Mouse (Mus musculus) heart, postnatal 10 days (tissue): ENCODE data around the gene Pygm. TPM values are rescaled to one million over a fixed set of nuclear protein-coding genes. Genes with fewer than 3 reads are reported as not detected.

Source experiments
- DNase-seq, 2 experiments: peaks; one replicate each; pipeline ENCODE4 v3.0.0; 2021
- intact Hi-C: fragments of 180-260 bp; cut with DNase I; formaldehyde crosslinking; loops from one replicate; pipeline ENCODE4 v1.15.1; 2025
- total RNA-seq, 2 experiments: library from RNA; stranded (reverse); gene quantifications; 2 replicates each; pipeline ENCODE4 v1.2.3; 2021

The Pygm gene
- total RNA-seq, 2 experiments from 2014 or later: 622 to 693 TPM

DNA sequence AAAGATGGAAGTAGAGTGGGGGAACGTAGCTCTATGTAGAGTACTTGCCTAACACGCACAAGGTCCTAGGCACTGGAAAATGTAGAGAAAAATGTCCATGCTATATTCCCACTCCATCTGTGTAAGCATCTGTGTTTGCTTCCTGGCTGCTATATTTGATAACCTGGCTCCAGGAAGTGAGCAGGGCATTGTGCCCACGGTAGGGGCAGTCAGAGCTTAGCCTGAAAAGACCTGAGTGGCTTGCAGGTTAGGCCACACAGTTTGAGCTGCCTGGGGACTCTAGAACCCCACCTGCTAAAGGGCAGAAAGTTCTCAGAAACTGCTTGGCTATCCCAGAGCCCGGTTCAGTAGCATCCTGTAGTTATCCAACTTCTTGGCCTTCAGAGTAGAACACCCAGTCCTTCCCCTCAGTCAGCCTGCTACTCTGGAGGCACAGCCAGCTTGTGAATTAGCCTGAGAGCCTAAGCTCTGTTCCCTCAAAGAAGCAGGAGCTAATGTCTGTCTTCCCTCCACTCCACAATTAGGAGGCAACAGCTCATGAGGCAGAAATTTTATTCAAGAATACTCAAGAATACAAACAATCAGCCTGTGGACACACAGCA lies 1.8 kb upstream of the Pygm start:
- no peak for DNase-seq
- intact Hi-C loops: no loop called here

DNA sequence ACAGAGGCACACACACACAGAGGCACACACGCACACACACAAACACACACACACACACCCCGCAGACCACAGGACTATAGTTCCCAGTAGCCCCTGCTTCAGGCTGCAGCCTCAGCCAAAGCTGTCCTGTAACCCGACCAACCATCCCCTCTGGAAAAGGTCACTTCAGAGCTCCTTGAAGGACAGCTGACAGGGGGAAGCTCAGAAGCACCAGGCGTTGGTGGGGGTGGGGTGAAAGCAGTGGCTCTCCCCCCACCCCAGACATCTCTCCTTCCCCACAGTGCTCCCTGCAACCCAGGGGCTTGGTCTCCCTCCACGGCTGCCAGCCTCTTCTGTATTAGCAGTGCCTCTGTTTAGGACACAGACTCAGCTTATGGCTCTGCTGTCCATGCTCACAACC lies 729 bp upstream of the Pygm start:
- intact Hi-C loops: no loop called here
- DNase-seq: peak in 1 of 2 experiments; percentile 34

DNA sequence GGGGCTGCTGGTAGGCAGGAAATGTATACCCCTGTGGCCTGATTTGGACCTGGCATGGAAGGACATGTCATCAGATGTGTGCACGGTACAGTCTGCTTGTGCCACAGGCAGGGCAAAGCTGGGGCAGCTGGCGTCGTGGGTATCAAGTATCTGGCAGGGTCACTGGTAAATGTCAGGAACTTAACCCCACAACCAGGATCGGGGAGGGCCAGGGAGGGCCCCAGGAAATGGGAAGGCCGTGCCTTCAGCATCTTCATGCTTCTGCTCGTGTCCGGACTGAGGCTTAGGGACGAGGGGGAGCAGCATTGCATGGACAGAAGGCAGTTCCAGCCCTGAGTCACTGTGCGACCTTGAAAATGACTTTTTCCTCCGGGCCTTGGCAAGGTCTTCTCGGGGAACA lies 755 bp downstream of the Pygm start:
- DNase-seq: peak; percentile 59 to 61
- intact Hi-C loops: no loop called here

DNA sequence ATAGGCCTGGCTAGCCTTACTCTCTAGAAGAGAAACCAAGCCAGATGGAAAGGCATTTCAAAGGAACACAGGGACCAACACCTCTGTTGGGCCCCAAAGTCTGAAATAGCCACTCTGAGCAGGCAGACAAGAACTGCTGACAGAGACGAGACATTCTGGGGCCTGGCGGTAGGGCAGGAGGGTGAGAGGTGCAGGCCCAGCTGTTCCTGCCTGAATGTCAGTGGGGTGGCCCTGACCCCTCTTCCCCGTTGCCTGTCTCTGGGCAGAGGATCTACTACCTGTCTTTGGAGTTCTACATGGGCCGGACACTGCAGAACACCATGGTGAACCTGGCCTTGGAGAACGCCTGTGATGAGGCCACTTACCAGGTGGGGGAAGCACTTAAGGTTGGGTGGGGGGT lies 1.2 kb downstream of the Pygm start:
- DNase-seq: no peak
- intact Hi-C loops: no loop called here

DNA sequence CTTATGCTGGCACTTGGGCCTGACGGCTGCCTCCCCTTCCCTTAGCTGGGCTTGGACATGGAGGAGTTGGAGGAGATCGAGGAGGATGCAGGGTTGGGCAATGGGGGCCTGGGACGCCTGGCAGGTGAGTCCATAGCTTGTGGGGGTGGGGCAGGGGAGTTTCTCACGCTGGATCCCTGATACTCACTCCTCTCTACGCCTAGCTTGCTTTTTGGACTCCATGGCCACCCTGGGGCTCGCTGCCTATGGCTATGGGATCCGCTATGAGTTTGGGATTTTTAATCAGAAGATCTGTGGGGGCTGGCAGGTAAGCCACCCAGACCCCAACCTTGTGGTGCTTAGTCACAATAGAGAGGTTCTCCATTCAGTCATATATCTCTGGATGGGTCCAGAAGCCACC lies 1.6 kb downstream of the Pygm start:
- no peak for DNase-seq
- intact Hi-C loops: no loop called here

DNA sequence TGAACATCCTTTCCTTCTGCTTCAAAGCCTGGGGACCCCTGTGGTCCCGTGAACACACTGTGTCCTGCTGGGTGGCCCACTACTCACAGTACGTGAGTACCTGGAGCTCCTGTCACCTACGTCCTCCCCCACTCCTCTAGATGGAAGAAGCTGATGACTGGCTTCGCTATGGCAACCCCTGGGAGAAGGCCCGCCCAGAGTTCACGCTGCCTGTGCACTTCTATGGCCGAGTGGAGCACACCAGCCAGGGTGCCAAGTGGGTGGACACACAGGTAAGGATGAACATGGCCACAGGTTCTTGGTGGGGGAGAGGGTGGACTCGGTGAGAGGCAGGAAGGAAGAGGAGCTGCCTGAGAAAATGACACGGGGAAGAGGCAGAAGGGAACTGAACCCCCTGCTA lies 2.0 kb downstream of the Pygm start:
- intact Hi-C loops: no loop called here
- DNase-seq: no peak

DNA sequence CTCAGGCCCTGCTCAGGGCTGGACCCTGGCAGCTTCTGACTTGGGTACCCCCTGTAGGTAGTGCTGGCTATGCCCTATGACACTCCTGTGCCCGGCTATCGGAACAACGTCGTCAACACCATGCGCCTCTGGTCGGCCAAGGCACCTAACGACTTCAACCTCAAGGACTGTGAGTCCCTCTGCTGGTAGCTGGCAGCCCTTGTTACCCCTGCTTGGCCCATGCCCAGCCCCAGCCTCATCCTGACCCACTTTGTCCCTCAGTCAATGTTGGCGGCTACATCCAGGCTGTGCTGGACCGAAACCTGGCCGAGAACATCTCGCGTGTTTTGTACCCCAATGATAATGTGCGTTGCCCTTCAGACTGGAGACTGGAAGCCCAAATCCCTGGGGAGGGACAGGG lies 3.8 kb downstream of the Pygm start:
- peak; percentile 66 to 73 for DNase-seq
- intact Hi-C loops: no loop called here

DNA sequence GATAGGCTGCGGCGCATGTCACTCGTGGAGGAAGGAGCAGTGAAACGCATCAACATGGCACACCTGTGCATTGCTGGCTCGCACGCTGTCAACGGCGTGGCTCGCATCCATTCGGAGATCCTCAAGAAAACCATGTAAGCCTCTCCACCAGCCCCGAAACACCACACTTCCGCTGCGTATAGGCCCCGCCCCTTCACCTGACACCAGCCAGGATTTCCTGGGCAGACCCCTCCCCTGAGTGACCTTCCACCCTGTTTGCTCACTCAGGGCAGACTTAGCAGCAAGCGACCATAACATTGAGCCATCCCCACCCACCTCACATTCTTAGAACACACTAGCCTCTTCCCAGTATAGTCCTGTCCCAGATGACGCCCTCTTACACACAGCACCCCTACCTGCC lies 5.6 kb downstream of the Pygm start:
- intact Hi-C loops: no loop called here
- no peak for DNase-seq

DNA sequence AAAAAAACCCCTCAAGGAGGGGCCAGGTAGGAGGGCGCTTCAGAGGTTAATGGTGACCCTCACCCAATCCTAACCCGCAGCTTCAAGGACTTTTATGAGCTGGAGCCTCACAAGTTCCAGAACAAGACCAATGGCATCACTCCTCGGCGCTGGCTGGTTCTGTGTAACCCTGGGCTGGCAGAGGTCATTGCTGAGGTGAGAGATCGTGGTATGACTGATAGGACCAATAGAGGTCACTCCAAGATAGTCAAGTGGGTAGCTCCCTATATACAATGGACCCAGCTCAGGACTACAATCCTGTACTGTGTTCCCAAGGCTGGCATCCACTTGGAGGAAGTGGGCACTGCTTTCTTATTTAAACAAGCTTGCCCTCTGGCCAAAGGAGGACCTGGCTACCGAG lies 6.1 kb downstream of the Pygm start:
- DNase-seq: no peak
- intact Hi-C loops: no loop called here

DNA sequence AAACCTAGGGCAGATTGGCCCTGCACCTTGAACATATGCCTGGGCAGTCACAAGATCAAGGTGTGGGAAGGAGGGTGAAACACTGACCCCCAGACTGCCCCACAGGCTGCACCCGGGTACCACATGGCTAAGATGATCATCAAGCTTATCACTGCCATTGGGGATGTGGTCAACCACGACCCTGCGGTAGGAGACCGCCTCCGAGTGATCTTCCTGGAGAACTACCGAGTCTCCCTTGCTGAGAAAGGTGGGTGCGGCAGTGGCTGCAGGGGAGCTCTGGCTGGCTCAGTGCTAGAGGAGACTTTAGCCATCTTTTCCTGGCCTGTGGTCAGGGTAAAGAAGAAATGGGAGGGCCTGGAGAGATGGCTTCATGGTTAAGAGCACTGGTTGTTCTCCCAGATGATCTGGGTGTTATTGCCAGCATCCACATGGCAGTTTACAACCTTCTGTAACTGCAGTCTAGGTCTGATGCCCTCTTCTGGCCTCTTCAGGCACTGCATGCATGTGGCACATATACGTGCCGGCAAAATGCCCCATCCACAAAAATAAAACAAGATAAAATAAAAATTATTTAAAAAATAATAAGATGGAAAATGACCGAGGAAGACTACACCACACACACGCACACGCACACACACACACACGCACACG lies 8.7 kb downstream of the Pygm start:
- DNase-seq: no peak
- intact Hi-C loops: no loop called here

DNA sequence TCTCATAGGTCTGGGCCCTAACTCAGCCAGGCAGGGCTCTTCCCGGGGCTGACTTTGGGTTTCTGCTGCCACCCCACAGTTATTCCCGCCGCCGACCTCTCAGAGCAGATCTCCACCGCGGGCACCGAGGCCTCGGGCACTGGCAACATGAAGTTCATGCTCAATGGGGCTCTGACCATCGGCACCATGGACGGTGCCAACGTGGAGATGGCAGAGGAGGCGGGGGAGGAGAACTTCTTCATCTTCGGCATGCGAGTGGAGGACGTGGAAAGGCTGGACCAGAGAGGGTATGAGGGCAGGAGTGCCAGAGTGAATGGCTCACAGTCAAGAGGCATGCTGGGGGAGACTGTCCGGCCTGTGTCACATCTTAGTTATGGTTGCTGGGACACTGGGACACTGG lies 9.4 kb downstream of the Pygm start:
- intact Hi-C loops: no loop called here
- DNase-seq: no peak

DNA sequence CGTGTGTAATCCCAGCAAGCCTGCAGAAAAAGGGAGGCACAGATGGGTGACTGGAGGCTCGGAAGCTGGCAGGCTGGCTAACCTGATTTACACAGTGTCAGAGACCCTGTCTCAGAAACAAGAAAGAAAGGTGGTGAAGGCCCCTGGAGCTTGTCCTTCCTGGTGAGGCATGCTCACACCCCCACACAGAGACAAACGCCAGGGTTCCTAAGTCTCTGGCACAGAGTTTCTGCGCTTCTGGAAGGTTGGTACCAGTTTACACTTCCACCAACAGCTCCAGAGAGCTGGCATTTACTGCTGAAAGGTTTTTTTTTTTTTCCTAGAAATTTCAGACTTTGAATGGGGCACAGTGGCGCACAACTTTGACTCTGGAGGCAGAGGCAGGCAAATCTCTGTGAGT lies 12.0 kb downstream of the Pygm start:
- no peak for DNase-seq
- intact Hi-C loops: no loop called here

DNA sequence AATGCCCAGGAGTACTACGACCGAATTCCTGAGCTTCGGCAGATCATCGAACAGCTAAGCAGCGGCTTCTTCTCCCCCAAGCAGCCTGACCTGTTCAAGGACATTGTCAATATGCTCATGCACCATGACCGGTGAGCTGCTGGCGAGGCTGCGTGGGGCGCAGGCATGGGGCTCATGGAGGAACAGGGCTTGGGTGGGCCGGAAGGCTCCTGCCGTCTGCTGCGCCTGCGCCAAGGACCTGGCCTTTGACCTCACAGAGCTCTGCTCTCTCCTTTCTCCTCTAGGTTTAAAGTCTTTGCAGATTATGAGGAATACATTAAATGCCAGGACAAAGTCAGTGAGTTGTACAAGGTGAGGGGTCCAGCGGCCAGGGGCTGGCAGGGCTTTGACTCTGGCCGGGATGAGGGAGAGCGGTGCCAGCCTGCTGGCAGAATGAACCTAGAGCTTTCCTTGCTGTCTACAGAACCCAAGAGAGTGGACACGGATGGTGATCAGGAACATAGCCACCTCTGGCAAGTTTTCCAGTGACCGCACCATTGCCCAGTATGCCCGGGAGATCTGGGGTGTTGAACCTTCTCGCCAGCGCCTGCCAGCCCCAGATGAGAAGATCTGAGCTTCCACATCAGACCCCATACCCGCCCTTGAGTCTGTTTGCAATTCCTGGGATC lies 13.5 kb downstream of the Pygm start:
- intact Hi-C loops: loop anchor here (2.0 kb wide), 1 partner anchor 33 kb away; no protein-coding TSS in a partner anchor
- no peak for DNase-seq

DNA sequence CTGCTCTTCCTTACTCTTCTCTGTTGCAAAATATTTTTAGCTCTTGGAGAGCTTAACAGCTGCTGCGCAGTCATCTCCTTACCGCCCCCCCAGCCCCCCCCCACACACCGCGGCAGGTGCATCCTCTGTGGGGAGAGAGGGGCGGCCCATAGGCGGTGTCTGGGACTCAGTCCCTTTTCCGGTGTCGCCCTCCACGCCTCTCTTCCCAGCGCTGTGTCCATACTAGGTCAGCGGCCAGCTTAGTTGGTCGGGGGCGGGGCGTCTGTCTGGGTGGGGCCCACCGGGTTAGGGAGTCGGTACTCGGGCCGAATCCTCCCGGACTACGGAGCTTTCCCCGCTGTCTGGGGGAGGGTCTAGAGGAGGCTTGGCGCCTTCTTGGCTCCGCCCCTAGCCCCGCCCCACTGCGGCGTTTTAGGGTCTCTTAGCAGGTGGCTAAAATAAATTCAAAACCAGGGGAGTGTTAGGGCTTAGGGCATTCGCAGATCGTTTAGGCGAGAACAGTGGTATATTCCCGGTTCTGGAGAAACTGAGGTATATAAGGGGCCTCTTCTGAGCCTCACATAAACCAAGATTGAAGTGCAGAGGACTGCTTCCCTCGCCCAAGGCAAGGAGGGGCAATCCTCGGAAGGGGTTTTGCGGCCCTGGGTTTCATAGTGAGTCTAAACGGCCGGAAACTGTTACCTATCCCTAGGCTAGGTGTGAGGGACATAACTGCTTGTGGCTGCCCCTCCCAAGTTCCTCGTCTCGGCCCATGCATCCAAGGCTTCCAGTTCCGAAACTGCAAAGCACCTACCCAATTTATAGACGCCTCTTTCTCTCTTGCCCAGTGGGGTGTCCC lies 14.5 kb downstream of the Pygm start:
- intact Hi-C loops: loop anchor here (2.0 kb wide), 1 partner anchor 34 kb away; no protein-coding TSS in a partner anchor

DNA sequence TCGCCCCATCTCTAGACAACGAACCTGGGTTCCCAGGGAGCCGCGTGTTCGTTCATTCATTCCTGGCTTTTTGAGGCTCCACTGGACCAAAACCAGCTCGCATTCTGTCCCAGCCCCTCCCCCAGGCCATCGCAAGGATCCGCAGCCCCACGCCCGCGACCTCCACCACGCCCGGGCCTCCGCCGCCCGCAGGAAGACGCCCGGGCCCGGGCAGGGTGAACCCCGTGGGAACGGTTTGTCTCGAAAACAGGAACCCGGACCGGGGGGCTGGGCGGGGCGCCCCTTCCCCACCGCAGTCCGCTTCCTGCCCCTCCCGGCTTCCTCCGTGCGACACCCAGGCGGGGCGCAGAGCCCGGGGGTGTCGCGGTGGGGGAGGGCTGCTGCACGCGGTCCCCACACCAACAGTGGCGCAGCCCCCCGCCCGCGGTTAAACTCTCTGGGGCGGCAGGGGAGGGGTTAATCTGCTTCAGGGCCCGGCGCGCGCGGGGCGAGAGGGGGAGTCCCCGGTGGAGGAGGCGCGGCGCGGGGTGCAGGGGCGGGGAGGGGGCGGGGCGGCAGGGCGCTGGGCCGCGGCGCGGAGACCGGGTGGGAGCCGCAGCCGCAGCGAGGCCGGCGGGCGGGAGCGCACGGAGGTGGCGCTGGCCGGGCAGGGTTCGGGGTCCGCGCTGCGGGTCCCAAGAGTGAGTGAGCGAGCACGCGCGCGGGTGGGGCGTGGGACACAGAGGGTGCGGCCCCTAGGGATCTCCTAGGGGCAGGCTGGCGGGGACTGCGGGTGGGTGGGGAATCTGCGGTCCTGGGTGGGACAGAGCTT lies 15.3 kb downstream of the Pygm start, which contains the start of gene Rasgrp2:
TSS of gene Rasgrp2 (plus strand) at position 56 of the 811 bp plus-strand sequence.
- peak; percentile 74 to 80 for DNase-seq
- intact Hi-C loops: loop anchor here (2.0 kb wide), 1 partner anchor 35 kb away; no protein-coding TSS in a partner anchor

More for the DNA sequence above, 14.5 kb downstream of the Pygm start:
- peak; percentile 81 to 86 for DNase-seq

DNA sequence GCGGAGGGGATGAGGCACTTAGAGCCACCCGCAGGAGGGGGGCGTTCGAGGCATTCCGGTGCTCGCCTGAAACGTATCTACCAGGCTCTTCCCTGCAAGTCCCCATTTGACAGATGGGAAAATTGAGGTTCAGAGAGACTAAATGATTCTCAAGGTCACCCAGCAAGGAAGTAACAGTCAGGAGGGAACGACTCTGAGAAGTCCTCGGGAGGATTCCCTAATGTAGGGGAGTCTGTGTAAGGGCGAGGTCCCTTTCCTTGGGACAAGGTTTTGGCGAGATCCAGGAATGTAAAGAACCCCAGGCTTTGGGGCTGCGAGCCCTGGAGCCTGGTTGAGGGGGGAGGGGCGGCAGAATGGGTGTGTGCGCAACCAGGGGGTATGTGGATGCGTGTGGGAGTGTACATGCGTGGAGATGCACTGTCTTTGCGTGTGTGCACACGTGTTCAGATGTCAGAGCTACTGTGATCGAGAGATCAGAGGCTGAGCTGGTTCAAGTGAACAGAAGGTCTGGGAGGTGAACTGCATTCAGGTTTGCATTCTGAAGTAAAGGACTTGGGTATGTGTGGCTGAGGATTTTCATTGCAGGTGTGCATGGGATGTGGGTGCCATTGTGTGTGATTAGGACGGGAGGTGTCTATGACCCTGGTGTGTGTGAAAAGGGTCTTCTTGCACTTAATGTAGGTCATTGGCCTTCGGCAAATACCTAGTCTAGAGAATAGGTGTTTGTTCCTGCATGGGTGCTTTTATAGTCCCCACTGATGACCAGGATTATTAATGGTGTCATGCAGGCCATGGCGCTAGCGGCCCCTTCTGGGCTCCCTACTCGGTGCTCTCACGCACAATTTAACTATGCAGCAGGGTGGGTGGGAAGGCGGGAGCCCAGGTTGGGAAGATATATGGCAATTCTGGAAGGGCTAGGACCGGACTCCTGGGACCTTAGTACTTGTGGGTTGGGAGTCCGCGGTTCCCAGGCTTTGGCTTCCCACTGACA lies 16.2 kb downstream of the Pygm start:
- intact Hi-C loops: loop anchor here (1.0 kb wide), 1 partner anchor 52 kb away; no protein-coding TSS in a partner anchor

DNA sequence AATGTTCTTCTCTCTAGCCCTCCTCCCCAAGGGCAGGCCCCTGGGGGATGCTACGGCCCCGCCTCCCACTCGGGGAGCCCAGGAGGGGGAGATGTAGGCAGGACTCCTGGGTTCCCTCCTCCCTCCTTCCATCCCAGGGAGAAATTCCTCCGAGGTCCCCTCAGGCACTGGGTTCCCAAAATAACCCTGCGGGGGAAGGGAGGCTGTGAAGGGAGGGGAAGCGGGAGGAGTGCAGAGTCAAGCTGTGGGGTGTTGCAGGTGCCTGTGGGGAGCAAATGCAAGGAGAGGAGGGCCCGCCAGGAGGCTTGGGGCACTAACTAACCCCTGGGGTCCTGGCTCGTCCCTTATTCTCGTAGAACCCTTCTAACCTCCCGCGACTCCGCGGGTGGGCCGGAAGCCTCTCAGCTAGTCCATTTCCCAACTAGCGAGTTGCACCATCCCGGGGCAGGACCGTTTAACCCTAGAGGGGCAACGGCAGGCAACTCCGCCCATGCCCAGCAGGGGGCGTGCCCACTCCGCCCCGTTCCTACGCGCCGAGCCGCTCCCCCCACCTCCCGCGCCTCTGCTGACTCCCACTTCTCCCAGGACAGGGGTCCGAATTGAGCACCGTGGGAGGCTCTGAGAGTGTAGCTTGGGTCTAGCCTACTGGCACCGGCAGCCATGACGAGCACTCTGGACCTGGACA lies 17.1 kb downstream of the Pygm start:
- intact Hi-C loops: loop anchor here (1.0 kb wide), 1 partner anchor 51 kb away; no protein-coding TSS in a partner anchor
- peak; percentile 85 to 90 for DNase-seq

More for the DNA sequence above, 16.2 kb downstream of the Pygm start:
- peak in 1 of 2 experiments; percentile 51 for DNase-seq

DNA sequence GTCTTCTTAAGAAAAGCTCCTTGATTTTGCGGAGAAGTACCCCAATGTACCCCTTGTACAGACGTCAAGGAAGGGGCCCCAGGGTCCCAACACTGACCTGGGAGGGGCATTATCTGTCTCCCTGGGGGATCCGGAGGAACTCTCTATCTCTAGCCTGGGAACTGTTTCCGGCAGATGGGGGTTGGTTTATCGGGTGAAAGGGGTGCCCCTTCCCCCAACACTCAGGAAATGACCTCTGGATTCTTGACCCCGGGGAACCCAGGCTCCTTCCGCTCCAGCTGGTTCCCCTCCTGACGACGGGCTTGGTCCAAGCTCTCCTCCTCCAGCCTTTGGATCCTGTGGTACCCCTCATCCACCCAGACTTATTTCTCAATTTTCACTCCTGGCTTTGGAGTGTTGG lies 17.8 kb downstream of the Pygm start:
- peak; percentile 45 to 65 for DNase-seq
- intact Hi-C loops: loop anchor here (1.0 kb wide), 1 partner anchor 50 kb away; no protein-coding TSS in a partner anchor
